Mouse (Mus musculus) brain, embryonic 14.5 days (tissue): ENCODE data around the gene Zfp36l3.

Source experiments
- CTCF ChIP-seq: fragments of 200-500 bp; IDR thresholded peaks from 2 replicates; pipeline ENCODE4 v1.5.1; 2012; ENCODE audit warnings: inconsistent platforms, mild to moderate bottlenecking, moderate library complexity, borderline replicate concordance; ENCODE audit not compliant: insufficient read depth, insufficient read length; ENCODE audit errors: extremely low read depth
- POLR2A ChIP-seq: fragments of 200-500 bp; IDR thresholded peaks from 2 replicates; pipeline ENCODE4 v1.6.1; 2012; ENCODE audit warnings: mild to moderate bottlenecking, inconsistent platforms, borderline replicate concordance; ENCODE audit not compliant: poor library complexity, insufficient read depth, insufficient read length, severe bottlenecking; ENCODE audit errors: extremely low read depth

GRCm38 (mm10) chrX:53757736-53758135 lies 18.5 kb downstream of the Zfp36l3 start, which contains the start of gene 1700013H16Rik:
- TF ChIP-seq CTCF (no peak), POLR2A (no peak)
